Mouse (Mus musculus) stomach, postnatal 0 days (tissue): ENCODE measurements around the gene Fgfr2.

ENCODE experiments used
- CTCF ChIP-seq: IDR thresholded peaks from 2 replicates; pipeline ENCODE4 v1.5.1; 2016; ENCODE audit warnings: antibody characterized with exemption, low read depth, mild to moderate bottlenecking, moderate library complexity
- EP300 ChIP-seq: optimal IDR thresholded peaks from 2 replicates; pipeline ENCODE3; 2016; ENCODE audit warnings: antibody characterized with exemption

GRCm38 (mm10) chr7:130426586-130426985, 2696.6 kb downstream of the Fgfr2 start:
- no peak for TF ChIP-seq CTCF
- no peak for TF ChIP-seq EP300
